Mouse (Mus musculus) megakaryocyte, embryonic 14.5 days (primary cell): ENCODE measurements around the gene Pnpla1.

Source experiments
- FLI1 ChIP-seq: IDR thresholded peaks from 2 replicates; pipeline ENCODE4 v1.6.1; 2012; ENCODE audit warnings: low read length, inconsistent platforms, mixed read lengths
- GATA1 ChIP-seq: IDR thresholded peaks from 3 replicates; pipeline ENCODE4 v1.6.1; 2012; ENCODE audit warnings: mixed read lengths, low read length, inconsistent platforms, borderline replicate concordance

DNA sequence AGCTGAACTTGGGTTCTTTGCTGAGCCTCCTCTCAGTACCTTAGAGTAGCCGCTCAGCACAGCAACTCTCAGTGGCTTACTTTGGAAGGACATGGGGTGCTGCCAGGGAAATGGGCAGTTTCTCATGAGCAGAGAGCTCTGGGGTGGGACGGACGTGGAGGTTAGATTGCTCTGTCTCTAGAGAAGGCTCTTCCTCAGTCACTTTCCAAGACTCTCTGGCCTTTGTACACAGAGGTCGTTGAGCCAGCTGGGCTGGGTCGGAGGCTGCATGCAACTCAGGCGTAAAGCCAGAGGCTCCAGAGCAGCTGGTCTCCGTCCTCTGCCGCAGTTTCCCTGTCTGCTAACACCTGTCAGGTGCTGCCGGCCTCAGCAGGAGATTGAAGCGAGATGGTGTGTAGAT is 23.5 kb upstream of the Pnpla1 start:
- TF ChIP-seq FLI1 (no peak), GATA1 (no peak)
